Mouse (Mus musculus) myocyte (in vitro differentiated cells): ENCODE measurements around the gene Trak1.

Experiments
- E2F4 ChIP-seq: IDR thresholded peaks from one replicate; pipeline ENCODE4 v1.6.1; 2011; ENCODE audit warnings: mild to moderate bottlenecking, control low read depth, moderate library complexity; ENCODE audit not compliant: insufficient read depth
- MAX ChIP-seq: IDR thresholded peaks from one replicate; pipeline ENCODE4 v1.6.1; 2011; ENCODE audit warnings: low read depth, mild to moderate bottlenecking, control low read depth
- POLR2A ChIP-seq: IDR thresholded peaks from one replicate; pipeline ENCODE4 v1.6.1; 2011; ENCODE audit warnings: low read depth, mild to moderate bottlenecking, control low read depth, moderate library complexity; ENCODE audit not compliant: insufficient read length
- POLR2AphosphoS2 ChIP-seq: IDR thresholded peaks from one replicate; pipeline ENCODE4 v1.6.1; 2011; ENCODE audit warnings: low read depth, control low read depth; ENCODE audit not compliant: insufficient read length
- SRF ChIP-seq: IDR thresholded peaks from one replicate; pipeline ENCODE4 v1.6.1; 2011; ENCODE audit warnings: low read depth; ENCODE audit not compliant: control insufficient read depth, insufficient read length
- TCF12 ChIP-seq: IDR thresholded peaks from one replicate; pipeline ENCODE4 v1.6.1; 2011; ENCODE audit warnings: mild to moderate bottlenecking, control low read depth; ENCODE audit not compliant: poor library complexity, insufficient read depth, severe bottlenecking
- USF1 ChIP-seq: IDR thresholded peaks from one replicate; pipeline ENCODE4 v1.6.1; 2011; ENCODE audit warnings: low read depth, mild to moderate bottlenecking, control low read depth, moderate library complexity

GRCm38 (mm10) chr9:121366864-121367245 is 69.6 kb downstream of the Trak1 start:
- TF ChIP-seq E2F4 (no peak), TCF12 (no peak), POLR2A (no peak), MAX (no peak), POLR2AphosphoS2 (no peak), USF1 (no peak), SRF (no peak)
